Mouse (Mus musculus): ENCODE results near the gene St7l.
"Not testable (repeated sequence)": the region's sequence is repeated elsewhere in the genome, so short reads cannot be mapped to it uniquely, and the experiment has no call there.

St7l gene

DNA sequence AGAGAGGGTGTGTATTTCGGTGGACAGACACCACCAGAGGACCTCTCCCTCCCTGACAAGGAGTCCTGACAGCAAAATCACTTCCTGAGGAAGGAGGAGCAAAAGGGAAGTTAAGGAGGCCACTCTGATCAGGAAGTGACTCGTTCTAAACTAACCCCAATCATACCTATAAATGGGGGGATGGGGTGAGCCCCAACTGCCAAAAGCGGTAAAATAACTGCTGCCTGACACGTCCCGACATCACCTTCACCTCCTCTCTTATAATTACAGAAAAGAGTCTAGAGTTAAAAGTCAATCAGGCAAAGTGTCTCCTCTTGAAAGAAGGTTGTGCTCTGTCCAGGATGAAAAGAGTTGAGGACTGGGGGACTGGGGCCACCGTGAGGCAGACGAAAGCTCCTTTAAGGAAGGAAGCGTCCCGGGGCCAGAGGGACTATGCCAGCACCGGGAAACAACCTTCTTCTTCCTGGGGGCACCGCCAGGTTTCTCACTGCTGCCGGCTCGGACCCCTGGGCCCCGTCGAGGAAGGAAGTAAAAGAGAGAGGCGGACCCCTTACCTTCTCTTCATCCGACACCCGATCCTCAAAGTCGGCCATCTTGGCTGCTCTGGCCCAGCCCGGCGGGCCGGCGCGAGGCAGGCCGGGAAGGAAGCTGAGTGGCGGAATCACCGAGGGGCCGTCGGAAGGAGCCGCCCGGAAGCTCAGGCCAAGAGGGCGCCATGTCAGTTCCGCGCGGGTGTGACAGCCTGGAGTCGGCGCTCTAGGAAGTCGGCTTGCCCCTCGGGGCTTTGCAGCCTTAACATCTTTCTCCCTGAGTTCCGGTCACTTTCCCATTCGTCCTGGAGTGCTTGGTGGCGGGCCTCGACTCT lies at the start of gene St7l, which contains the start of gene Capza1:
Gene St7l, plus strand, starts transcription at position 220 of the 865 bp plus-strand sequence.
Gene Capza1, minus strand, starts transcription at position 720 of the 865 bp plus-strand sequence.
- in situ Hi-C loops (cut with MboI) = no loop called here

DNA sequence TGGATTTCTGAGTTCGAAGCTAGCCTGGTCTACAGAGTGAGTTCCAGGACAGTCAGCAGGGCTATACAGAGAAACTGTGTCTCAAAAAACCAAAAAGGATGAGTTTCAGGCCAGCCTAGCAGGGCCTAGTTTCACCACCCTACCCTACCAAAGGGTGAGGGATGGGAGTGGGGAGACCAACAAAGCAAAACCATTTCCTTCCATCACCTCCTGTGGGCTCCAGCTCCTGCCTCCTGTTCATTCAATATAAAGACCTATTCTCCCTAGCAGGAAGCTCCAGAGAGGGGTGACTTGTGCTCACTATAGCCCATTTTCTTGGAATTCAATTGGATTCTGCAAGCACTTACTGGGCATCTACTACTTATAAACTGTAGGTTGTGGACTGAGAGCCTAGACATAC lies 49.1 kb upstream of the St7l start:
- in situ Hi-C loops (cut with MboI) = no loop called here

DNA sequence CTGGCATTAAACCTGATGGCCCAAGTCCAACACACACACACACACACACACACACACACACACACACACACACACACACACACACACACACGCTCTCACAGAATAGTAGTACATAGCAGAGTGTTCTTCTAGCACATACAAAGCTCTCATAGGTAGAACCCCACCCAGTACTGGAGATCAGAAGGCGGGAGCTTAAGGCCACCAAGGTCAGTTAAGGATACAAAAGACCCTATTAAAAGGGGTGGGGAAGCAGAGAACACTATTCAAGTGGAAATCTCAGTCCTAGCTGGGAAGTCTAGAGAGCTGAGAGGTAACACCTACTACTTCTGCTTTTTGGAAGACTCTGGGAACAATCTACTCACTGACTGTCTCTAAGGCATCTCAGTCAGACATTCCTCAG lies 48.5 kb upstream of the St7l start:
- in situ Hi-C loops (cut with MboI) = no loop called here

DNA sequence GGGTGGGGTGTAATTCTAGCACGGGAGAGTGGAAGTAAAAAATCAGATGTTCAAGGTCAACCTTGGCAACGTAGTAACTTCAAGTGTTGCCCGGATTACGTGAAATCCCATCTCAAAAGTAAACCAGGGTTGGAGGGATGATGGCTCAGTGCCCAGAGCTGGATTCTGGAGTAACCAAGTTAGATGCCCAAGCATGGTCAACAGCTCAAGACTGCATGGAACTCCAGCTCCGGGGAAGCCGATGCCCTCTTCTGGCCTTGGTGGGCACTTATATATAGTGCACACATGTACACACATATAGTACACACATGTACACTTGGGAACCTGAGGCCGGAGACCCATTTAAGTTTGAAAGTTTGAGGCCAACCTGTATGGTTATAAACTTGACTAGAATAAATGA lies 47.7 kb upstream of the St7l start:
- in situ Hi-C loops (cut with MboI) = no loop called here

DNA sequence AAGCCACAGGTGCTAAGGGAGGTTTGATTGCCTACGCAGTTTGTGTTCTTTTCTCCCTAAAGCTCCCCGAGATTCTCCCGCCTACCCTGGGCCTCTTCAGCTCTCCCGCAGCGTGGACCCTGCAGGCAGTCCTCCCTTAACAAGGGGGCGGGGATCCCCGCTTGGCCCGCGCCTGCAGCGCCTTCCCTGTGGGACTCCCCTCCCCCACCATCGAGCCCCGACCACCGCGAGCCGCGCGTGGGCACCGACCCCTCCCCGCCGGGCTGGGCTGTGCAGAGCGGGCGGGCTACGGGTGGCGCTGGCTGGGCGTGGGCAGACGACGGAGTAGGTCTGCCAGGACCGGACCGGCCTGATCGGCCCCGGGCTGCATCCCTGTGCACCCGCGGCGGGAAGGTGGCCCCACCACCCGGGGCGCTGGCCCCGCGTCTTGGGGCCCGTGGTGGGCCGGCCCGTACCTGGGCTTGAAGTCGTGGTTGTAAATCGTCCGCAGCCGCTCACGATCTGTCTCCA lies 46.3 kb upstream of the St7l start:
- in situ Hi-C loops (cut with MboI) = no loop called here

DNA sequence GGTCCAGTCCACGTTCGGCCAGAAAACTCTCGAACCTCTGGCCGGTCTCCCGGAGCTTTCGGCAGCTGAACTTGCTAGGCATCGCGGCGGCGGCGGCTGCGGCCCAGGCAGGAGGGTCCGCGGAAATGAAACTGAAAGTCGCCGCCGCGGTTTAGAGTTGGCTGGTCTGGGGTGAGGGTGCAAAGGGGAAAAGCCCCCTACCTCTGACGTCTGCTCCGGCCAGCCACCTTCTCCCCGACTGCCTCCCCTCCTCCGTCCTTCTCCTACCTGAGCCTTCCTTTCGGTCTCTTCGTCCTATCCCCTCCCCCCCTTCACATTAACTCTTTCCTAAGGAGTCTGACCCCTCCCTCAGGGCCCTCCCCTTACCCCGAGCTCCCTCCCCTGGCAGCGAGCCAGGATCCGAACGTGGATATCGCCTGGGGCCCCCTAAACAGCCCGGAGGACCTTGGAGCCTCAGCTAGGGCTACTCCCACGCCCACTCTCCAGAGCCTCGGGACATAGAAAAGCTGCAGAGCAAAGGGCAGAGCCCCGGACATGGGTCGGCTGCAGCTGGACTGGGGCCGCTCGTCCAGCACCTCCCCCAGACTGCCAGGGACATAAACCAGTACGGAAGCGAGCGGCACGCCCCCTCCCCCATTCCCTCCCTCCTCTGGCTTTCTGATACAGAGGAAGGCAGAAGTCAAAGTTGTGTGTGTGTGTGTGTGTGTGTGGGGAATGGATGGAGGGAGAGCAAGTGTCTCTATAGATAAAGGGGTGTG lies 45.6 kb upstream of the St7l start, which contains the start of gene Mov10:
Gene Mov10, minus strand, starts transcription at position 573 of the 758 bp plus-strand sequence.
- in situ Hi-C loops (cut with MboI) = no loop called here

DNA sequence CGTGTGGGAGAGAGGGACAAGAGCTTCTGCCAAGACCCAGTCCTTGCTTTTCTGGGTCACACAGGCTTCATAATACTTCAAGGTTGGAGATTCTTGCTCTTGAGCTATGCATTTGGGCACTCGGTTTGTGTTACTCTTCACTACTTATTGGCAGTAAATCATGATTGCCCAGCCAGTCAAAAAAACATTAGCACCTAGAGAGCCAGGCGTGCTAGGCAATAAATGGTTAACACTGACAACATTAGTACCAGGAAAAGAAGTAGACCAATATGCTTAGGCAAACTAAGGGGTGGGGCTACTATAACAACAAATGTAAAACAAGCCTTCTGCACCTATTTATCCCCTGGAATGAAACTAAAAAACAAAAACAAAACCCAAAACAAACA lies 45.1 kb upstream of the St7l start:
- in situ Hi-C loops (cut with MboI) = no loop called here

DNA sequence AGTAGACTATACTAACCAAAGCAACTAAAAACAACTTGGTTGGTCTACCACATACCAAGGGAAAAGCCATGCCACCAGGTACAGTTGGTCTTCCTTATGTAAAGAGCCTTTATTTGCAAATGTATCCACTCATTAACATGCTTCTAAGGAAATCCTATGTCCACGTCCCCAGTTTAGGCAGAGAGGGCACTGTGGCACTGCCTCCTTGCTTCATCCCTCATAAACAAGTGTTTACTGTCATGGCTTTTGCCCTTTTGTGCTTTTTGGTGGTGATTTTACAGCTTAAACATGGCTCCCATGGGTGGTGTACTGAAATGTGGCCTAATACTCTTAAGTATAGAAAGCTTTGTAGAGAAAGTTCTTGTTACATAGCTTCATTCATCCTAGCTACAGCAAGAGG lies 43.4 kb upstream of the St7l start:
- in situ Hi-C loops (cut with MboI) = no loop called here

DNA sequence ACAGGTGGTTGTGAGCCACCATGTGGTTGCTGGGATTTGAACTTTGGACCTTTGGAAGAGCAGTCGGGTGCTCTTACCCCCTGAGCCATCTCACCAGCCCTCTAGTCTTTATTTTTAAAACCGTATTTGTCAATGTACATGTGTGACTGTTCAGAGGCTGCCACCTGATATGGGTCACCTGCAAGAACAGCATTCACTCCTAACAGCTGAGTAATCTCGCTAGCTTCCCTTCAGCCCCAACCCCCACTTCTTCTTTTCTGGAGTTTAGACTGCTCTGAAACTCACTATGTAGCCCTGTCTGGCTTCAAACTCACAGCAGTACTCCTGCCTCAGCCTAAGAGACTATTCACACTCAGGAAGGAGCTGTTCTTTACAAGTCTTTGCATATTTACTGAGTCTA lies 41.4 kb upstream of the St7l start:
- in situ Hi-C loops (cut with MboI) = no loop called here

DNA sequence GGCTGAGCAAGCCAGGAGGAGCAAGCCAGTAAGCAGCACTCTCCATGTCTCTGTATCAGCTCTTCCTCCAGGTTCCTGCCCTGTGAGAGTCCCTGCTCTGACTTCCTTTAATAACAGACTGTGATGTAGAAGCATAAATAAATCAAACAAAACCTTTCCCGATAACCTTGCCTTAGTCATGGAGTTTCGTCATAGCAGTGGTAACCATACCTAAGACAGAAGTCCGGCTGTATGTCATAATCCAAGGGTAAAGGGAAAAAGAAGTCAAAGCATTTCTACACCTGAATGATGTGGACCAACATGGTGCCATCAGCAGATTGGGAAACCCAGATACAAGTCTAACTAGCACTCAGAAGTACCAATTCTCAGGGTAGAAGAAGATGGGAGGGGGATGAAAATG lies 28.0 kb upstream of the St7l start:
- in situ Hi-C loops (cut with MboI) = no loop called here

DNA sequence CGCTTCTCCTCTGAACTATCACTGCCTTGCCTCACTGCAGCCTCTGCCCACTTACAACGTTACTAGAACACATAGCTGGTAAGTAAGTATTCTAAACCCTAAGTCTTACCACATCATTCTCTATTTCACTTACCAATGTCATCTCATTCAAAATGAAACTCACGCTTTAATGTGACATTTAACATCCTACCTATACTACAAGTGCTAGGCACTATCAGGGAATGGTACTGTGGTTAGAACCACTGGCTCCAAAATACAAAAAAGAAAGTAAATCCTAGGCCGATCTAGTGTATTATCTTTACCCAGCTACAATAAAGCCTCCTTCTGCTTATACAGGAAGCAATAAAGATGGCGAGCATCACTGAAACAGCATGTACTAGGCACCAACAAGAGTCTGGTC lies 22.8 kb upstream of the St7l start:
- in situ Hi-C loops (cut with MboI) = no loop called here

DNA sequence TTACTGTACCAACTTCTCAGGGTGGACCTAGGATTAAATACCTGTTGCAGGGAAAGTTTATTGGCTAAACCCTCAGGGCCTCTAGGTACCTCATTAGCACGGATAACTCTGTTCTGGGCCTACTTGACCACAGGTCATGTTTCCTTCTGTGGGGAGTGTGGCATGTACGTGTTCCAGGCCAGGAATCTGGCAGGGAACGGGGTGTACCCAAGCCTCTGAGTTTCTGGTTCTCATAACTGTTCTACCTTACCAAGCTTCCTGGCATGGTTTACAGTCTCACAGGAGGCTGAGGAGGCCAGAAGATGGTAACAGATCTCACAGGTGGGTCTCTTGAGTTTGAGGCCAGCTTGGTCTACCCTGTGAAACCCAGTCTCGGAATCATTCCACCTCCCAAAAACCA lies 17.2 kb upstream of the St7l start:
- in situ Hi-C loops (cut with MboI) = no loop called here

DNA sequence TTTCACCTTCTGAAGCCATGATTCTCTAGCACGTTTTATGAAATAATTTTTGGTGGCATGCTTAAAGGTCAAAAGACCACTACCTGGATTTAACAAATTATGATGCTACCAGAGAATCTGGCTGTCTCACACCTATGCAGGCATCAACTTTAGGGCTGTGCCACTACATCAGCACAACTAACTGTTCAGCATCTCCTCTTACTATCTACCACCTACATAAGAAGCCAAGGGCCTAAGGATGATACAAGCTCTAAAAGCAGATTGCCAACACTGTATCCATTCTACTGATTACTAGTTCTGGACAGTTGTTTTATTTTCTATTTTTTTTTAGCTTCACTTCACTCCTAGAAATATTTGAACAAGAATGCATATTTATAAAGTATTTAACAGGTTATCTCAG lies 9.3 kb upstream of the St7l start:
- in situ Hi-C loops (cut with MboI) = no loop called here

DNA sequence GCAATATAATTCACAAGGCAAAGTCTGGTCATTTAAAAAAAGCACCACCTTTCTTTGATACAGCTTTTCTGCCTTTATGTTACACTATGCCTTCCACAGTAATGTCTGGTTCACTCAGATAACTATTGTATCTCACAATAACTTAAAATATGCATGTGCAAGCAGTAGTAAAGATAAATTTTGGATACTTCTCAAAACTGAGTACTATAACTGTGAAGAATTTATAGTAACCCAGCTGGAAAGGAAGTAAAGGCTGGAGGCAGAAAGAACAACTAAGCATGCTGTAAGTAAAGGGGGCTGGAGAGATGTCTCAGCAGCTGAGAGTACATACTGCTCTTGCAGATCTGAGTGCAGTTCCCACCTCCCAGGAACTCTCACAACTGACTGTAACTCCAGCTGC lies 8.9 kb upstream of the St7l start:
- in situ Hi-C loops (cut with MboI) = no loop called here

DNA sequence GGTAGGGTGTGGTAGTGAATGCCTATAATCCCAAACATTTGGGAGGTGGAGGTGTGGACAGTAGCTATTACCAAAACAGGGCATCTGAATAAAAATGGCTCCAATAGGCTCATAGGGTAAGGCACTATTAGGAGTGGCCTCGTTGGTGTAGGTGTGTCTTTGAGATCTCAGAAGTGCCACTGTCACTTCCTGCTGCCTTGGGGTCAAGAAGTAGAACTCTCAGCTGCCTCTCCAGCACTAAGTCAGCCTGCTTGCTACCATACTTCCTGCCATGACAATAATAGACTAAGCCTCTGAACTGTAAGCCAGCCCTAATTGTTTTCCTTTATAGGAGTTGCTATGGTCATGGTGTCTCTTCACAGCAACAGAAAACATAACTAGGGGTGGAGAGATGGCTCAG lies 7.7 kb upstream of the St7l start:
- in situ Hi-C loops (cut with MboI) = no loop called here

DNA sequence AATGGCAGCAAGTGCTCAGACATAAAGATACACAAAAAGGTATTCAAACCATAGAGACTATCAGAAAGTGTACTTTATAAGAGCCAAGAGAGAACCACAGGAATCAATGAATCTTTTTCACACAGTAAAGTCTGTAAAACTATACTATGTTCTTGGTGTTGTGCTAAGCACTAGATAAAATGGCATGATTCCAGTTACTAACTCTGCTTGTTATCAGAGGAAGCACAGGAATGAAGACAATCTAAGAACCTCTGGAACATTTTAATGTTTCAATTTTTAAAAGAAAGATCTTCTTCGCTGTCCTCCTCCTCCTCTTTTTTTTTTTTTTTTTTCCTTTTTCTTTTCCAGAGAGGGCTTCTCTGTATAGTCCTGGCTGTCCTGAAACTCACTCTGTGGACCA lies 5.2 kb upstream of the St7l start:
- in situ Hi-C loops (cut with MboI) = no loop called here

DNA sequence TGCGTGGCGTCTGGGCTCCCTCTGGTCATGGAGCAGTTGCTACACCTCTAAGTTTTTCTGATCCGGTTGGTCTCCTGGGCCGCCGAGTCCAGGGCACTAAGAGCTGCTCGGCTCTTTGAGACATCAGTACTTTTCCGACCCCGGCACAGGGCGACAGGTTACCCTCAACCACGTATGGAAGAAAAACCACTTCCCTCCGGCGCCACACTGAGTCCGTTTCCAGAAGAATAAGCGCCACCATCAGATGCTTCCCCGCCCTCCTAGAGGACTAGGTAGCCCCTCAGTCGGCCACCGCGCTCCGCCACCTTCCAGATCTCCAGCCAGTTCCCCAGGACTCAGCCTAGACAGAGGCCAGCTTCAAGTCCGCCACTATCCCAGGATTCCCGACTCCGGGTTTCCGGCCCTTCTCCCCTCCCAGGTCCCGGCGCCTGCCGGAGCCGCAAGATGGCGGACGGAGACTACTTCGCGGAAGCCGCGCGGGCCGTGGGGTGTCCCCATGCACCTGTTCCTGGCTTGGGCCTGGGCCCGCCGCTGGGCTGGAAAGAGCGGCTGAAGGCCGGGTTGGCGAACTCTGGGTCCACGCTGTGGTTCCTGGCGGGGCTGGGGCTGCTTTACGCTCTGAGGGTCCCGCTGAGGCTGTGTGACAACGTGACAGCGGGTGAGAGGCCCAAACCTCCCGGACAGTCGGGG lies 991 bp downstream of the St7l start:
- in situ Hi-C loops (cut with MboI) = no loop called here

DNA sequence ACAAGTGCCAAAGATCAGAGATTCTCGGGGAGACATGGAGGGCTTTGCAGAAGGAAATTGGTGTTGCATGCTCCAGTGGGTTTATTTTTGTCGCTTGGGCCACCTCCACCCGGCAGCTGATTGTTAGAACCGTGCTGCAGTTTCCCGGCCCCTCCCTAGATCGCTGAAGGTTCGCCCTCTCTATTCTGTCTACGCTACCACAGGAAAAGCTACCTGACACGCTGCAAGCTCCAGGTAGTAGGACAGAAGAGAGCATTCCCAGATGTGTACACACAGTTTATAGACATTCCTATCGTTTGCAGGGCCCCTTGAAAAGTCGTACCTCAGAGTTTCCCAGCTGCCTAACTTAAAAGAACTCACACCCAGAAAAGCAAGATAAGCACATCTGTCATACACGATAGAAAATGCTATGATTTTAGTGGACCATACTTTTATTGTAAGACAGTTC lies 1.6 kb downstream of the St7l start:
- in situ Hi-C loops (cut with MboI) = no loop called here

DNA sequence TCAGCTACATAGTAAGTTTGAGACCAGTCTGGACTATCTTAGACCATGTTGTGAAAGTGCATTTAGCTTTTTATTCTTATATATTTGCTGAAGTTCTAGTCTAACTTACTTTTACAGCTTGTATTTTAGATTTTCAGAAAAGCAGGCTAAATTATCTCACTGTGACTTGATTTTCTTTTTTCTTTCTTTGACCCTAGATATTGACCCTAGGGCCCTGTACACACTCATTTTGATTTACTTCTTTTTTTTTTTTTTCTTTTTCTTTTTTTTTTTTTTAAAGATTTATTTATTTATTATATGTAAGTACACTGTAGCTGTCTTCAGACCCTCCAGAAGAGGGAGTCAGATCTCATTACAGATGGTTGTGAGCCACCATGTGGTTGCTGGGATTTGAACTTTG lies 2.9 kb downstream of the St7l start:
- in situ Hi-C loops (cut with MboI) = not testable (repeated sequence)

DNA sequence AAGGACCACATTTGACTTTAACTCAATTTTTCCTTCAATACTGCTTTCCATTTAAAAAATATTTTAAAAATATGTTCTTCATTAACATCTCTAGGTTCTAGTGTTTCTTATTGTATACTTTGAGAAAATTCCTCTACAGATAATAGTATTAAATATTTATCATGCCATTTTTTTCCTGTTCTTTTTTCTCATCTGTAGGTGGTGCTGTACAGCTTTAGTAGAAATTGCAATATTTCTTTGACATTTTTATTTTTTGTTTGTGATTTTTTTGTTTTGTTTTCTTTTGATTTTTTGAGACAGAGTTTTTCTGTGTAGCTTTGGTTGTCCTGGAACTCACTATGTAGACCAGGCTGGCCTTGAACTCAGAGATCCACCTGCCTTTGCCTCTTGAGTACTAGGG lies 5.8 kb downstream of the St7l start:
- in situ Hi-C loops (cut with MboI) = no loop called here

DNA sequence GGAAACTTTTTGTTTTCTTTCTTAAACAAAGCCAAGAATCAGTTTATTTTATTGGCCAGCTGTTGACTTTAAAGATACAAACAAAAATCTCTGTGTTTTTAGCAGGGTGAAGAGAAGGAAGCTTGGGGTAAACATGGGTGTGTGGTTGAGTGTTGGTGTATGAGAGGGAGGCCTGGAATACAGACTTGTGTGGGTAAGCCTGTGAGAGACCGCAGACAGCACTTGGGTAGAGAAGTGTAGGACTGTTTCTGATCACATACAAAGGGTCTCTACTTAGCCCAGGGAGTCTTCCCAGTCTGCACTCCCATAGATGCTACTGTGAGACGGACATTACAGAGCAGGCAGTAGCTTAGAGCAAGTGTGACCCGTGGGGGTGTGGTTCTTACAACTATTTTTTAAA lies 24.8 kb downstream of the St7l start:
- in situ Hi-C loops (cut with MboI) = no loop called here

DNA sequence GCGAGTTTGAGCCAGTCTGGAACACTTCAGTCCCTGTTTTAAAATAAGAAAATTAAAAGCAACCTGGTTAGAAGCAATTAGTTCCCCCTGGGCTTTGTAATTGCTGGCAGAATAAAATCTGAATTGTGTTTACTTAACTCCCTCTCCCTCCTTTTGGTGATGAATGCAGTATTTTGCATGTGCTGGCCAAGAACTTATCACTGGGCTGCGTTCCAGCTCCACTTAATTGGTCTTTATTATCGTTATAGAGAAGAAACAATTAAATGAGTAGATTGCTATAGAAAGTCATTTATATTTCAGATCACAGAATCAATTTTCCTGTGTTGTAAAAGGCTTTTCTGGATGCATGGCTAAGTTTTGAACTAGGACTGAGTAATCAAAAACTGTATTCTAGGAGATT lies 32.3 kb downstream of the St7l start:
- in situ Hi-C loops (cut with MboI) = no loop called here
